Mouse (Mus musculus): ENCODE results near the gene E130218I03Rik. TPM values are rescaled to one million over a fixed set of nuclear protein-coding genes. Genes with fewer than 3 reads are reported as not detected.
A peak's percentile ranks its signal among the peaks of the same experiment; 100 is the strongest.

The E130218I03Rik gene
- polyA plus RNA-seq, 1 experiment = not detected

- peaks cover 5% of the 10 kb centered on the region for H3K4me1 ChIP-seq (ENCODE audit: control insufficient read depth, insufficient read depth, insufficient read length, low read length)
- H3K4me3 ChIP-seq (ENCODE audit: insufficient read depth, low read depth, low read length) = no peak within 1 kb of the TSS
- no peak within 1 kb of the TSS for H3K27ac ChIP-seq (replicated peaks; ENCODE audit: low read depth, low read length)
Measured at GRCm38 (mm10) chr4:134246719-134247258, 3.3 kb downstream of the E130218I03Rik start, which contains the start of gene Gm30191. TSS of gene Gm30191 (plus strand) at chr4:134246935.

DNA sequence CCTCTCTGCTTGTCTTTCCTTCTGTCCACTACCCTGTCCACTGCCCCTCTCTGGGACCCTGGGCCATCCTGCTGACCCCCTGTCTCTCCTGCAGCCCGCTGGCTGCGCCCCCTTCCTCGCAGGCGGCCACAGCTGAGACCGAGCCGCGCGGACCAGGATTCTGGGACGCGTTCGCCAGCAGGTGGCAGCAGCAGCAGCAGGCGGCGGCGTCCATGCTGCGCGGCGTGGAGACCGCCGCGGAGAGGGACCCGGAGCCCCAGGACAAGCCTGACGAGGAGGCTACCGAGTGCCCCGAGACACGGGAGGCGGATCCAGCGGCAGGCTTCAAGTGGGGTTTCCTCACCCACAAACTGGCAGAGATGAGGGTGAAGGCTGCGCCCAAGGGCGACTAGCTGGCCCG lies 6.2 kb downstream of the E130218I03Rik start:
- Histone ChIP-seq H3K4me1 (ENCODE audit: control insufficient read depth, insufficient read depth, insufficient read length, low read length) (peaks cover 3% of the 10 kb centered on the region), H3K27ac (replicated peaks; ENCODE audit: low read depth, low read length) (no peak overlapping the region), H3K4me3 (ENCODE audit: insufficient read depth, low read depth, low read length) (peak overlapping the region; percentile 43)

- Histone ChIP-seq H3K4me3 (ENCODE audit: insufficient read depth, low read depth, low read length) (peak overlapping the region; percentile 80), H3K27ac (replicated peaks; ENCODE audit: low read depth, low read length) (no peak overlapping the region), H3K4me1 (ENCODE audit: control insufficient read depth, insufficient read depth, insufficient read length, low read length) (peaks cover 5% of the 10 kb centered on the region)
Measured at GRCm38 (mm10) chr4:134250116-134250929, 6.9 kb downstream of the E130218I03Rik start.

DNA sequence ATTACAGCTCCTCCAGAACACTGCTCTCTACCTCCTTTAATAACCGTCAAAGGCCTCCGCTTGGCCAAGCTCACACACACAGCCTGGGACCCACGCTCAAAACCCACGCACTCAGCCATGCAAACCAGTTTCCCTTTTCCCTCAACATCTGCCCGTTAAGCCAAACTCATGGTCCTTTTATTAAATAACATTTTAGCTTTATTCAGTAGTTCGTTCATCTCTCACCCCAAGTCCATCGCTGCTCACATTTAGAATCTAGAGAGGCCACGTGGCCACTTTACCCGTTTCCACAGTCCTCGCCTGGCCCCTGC lies 7.4 kb downstream of the E130218I03Rik start:
- Histone ChIP-seq H3K4me3 (ENCODE audit: insufficient read depth, low read depth, low read length) (peak overlapping the region; percentile 80), H3K27ac (replicated peaks; ENCODE audit: low read depth, low read length) (no peak overlapping the region), H3K4me1 (ENCODE audit: control insufficient read depth, insufficient read depth, insufficient read length, low read length) (peaks cover 5% of the 10 kb centered on the region)

GRCm38 (mm10) chr4:134251241-134252130 lies 8.0 kb downstream of the E130218I03Rik start:
- Histone ChIP-seq H3K4me3 (ENCODE audit: insufficient read depth, low read depth, low read length) (peak overlapping the region; percentile 80), H3K4me1 (ENCODE audit: control insufficient read depth, insufficient read depth, insufficient read length, low read length) (peaks cover 5% of the 10 kb centered on the region), H3K27ac (replicated peaks; ENCODE audit: low read depth, low read length) (peak overlapping the region; percentile 89)

DNA sequence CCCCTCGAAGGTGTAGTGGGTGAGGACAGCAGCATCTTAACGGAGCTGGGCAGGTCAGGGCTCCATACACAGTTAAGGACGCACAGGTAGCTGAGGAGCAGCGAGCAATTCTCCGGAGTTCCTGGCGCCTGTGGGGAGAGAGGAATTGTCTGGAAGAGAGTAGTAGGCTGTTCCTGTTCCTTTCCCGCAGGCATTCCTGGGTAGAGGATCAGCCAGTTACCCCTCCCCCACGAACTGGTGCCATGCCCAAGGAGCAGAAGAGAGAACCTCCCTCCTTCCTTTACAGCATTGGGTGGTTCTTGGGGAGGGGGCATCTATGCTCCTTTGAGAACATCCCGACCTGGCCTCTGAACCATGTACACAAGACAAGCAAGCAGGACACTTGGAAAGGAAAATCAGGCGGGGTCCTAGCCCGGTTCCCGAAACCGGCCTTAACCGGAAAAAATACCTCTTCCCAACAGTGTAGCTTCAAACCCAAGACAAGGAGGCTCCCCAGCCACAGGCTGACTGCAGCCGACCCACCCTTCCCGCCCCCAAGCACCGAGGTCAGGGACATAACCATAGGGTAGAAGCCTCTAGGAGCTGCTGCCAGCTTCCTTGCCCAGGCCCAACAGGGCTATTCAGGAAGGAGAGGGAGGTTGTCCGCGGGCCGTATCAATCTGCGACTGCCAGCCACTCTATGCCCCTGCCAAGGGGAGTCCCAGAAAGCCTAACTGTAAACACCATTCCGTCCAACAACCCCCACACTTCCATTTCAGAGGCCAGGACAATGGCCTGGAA lies 8.9 kb downstream of the E130218I03Rik start:
- H3K4me1 ChIP-seq (ENCODE audit: control insufficient read depth, insufficient read depth, insufficient read length, low read length) = peaks cover 5% of the 10 kb centered on the region
- H3K27ac ChIP-seq (replicated peaks; ENCODE audit: low read depth, low read length) = peak overlapping the region; percentile 89
- H3K4me3 ChIP-seq (ENCODE audit: insufficient read depth, low read depth, low read length) = peak overlapping the region; percentile 80

- Histone ChIP-seq H3K4me1 (ENCODE audit: control insufficient read depth, insufficient read depth, insufficient read length, low read length) (peaks cover 5% of the 10 kb centered on the region), H3K4me3 (ENCODE audit: insufficient read depth, low read depth, low read length) (peak overlapping the region; percentile 80)
Measured at GRCm38 (mm10) chr4:134252911-134253721, 9.7 kb downstream of the E130218I03Rik start.

GRCm38 (mm10) chr4:134253722-134254324 lies 10.4 kb downstream of the E130218I03Rik start, which contains the start of gene Grrp1:
TSS of gene Grrp1 (minus strand) at chr4:134254106.
- H3K4me3 ChIP-seq (ENCODE audit: insufficient read depth, low read depth, low read length) = peak within 1 kb of the TSS; percentile 80
- H3K27ac ChIP-seq (replicated peaks; ENCODE audit: low read depth, low read length) = peak within 1 kb of the TSS; percentile 94
- H3K4me1 ChIP-seq (ENCODE audit: control insufficient read depth, insufficient read depth, insufficient read length, low read length) = peaks cover 5% of the 10 kb centered on the region

More at GRCm38 (mm10) chr4:134252911-134253721, 9.7 kb downstream of the E130218I03Rik start:
- peak overlapping the region; percentile 89 for H3K27ac ChIP-seq (replicated peaks; ENCODE audit: low read depth, low read length)

GRCm38 (mm10) chr4:134254835-134255234 lies 11.4 kb downstream of the E130218I03Rik start:
- Histone ChIP-seq H3K4me1 (ENCODE audit: control insufficient read depth, insufficient read depth, insufficient read length, low read length) (peaks cover 5% of the 10 kb centered on the region), H3K27ac (replicated peaks; ENCODE audit: low read depth, low read length) (0 out of 2 replicates have a peak overlapping the region, but pooled peaks have one; percentile 94), H3K4me3 (ENCODE audit: insufficient read depth, low read depth, low read length) (no peak overlapping the region)

DNA sequence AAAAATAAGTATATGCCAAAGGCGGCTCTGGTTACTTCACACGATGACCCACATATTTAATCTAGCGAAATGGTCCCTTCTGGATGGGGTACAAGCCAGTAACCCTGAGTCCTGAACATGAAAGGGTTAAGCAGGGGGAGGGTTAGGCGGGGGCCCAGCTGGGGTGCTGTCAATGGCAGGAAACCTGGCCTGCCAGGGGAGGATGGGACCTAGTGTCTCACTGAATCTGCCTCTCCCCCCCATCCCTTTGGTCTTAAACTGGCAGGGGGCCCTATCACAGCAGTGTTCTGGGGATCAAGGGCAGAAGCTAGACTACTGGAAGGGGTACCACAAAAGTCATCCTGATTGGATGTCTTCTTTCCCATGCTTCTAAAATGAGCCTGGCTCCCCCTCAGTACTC lies 12.4 kb downstream of the E130218I03Rik start:
- H3K4me3 ChIP-seq (ENCODE audit: insufficient read depth, low read depth, low read length) = peak overlapping the region; percentile 22; the same call in 1 of the 2 replicates
- peaks cover 5% of the 10 kb centered on the region for H3K4me1 ChIP-seq (ENCODE audit: control insufficient read depth, insufficient read depth, insufficient read length, low read length)
- H3K27ac ChIP-seq (replicated peaks; ENCODE audit: low read depth, low read length) = peak overlapping the region; percentile 94

GRCm38 (mm10) chr4:134256407-134257197 lies 13.1 kb downstream of the E130218I03Rik start:
- Histone ChIP-seq H3K27ac (replicated peaks; ENCODE audit: low read depth, low read length) (peak overlapping the region; percentile 94), H3K4me3 (ENCODE audit: insufficient read depth, low read depth, low read length) (peak overlapping the region; percentile 22), H3K4me1 (ENCODE audit: control insufficient read depth, insufficient read depth, insufficient read length, low read length) (peaks cover 5% of the 10 kb centered on the region)

DNA sequence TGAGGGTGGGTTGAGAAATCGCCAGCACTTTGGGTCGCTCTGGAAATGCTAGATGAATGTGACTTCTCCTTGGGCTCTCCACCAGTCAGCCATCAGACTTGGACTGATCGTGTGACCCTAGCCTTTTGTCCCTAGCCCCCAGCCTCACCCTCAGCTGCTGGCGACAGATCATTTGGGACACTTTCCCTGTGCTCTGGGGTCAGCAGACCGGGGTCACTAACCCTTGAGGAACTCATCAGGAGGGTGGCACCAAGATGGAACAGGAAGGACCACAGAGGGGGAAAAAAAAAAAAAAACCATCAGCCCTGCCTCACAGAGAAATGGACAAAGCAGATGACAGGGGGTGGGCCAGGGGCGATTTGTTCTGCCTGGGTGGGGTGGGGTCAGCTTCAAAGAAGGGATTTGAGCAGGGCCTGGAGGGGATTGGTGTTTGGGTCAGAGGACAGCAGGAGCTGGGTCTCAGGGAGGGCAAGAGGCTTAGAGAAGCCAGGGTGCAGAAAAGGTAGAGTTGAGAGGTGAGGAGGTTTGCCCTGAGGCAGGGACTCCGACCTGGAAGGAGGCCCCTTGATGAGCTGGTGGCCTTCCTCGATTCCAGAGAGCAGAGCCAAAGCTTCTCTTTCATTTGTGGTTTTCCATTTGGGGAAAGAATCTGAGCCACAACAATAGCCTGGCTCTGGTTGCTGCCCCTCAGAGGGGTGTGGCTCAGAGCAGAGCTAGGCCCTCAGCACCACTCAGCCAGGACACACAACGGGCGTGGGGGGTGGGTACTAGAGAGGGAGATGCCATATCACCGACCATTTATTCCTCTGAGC lies 13.9 kb downstream of the E130218I03Rik start:
- H3K4me3 ChIP-seq (ENCODE audit: insufficient read depth, low read depth, low read length) = no peak overlapping the region
- peak overlapping the region; percentile 87 for H3K27ac ChIP-seq (replicated peaks; ENCODE audit: low read depth, low read length)
- peaks cover 5% of the 10 kb centered on the region for H3K4me1 ChIP-seq (ENCODE audit: control insufficient read depth, insufficient read depth, insufficient read length, low read length)

Data from brown adipose tissue, adult 24 weeks (tissue).